Mouse (Mus musculus) heart, embryonic 11.5 days (tissue): ENCODE measurements around the gene Pdzd2. TPM values are rescaled to one million over a fixed set of nuclear protein-coding genes. Genes with fewer than 3 reads are reported as not detected.

ENCODE experiments used
- ATAC-seq: fragments of 200-750 bp; cut with Nextera tagmentation; replicated peaks from 2 replicates; pipeline ENCODE4 v1.8.0; 2017; ENCODE audit warnings: moderate library complexity; ENCODE audit not compliant: insufficient number of reproducible peaks, low FRiP score, low TSS enrichment
- H3K27ac ChIP-seq: fragments of 300-500 bp; sonication (generic); 2 replicates; pipeline ENCODE4 v1.5.1; 2014; ENCODE audit warnings: mild to moderate bottlenecking, low read depth, low read length
- H3K27me3 ChIP-seq: fragments of 300-500 bp; sonication (generic); 2 replicates; pipeline ENCODE4 v1.6.1; 2014; ENCODE audit warnings: mild to moderate bottlenecking, low read length, mixed read lengths; ENCODE audit not compliant: control insufficient read depth, insufficient read depth
- H3K36me3 ChIP-seq: fragments of 300-500 bp; sonication (generic); 2 replicates; pipeline ENCODE4 v1.6.1; 2014; ENCODE audit warnings: mild to moderate bottlenecking, low read length, moderate library complexity, mixed read lengths; ENCODE audit not compliant: control insufficient read depth, insufficient read depth
- H3K4me1 ChIP-seq: fragments of 300-500 bp; sonication (generic); 2 replicates; pipeline ENCODE4 v1.6.1; 2014; ENCODE audit warnings: low read length; ENCODE audit not compliant: control insufficient read depth, insufficient read depth
- H3K4me2 ChIP-seq: fragments of 300-500 bp; sonication (generic); 2 replicates; pipeline ENCODE4 v1.6.1; 2014; ENCODE audit warnings: mild to moderate bottlenecking, moderate library complexity
- H3K4me3 ChIP-seq: fragments of 300-500 bp; sonication (generic); 2 replicates; pipeline ENCODE4 v1.5.1; 2014; ENCODE audit warnings: low read depth, low read length
- H3K9ac ChIP-seq: fragments of 300-500 bp; sonication (generic); 2 replicates; pipeline ENCODE4 v1.6.1; 2014; ENCODE audit warnings: mild to moderate bottlenecking, low read depth, low read length, moderate library complexity
- H3K9me3 ChIP-seq: fragments of 300-500 bp; sonication (generic); replicated peaks from 2 replicates; pipeline ENCODE4 v1.6.1; 2016; ENCODE audit warnings: low read length; ENCODE audit not compliant: control insufficient read depth
- WGBS: fragments of 180-500 bp; shearing (Covaris S2); extraction: QIAGEN DNeasy Blood & Tissue Kit; methylation state at CpG from one replicate; pipeline ENCODE4 v1.1.7; 2014; ENCODE audit not compliant: insufficient replicate concordance; 5-methylcytosine and 5-hydroxymethylcytosine counted together
- polyA plus RNA-seq: library from polyadenylated mRNA; unstranded; fragments of >200 nt; fragmentation: Nextera tagmentation; extraction: Ambion mirVana; gene quantifications from 2 replicates; pipeline ENCODE4 v1.2.1, GENCODE M21; 2014

Pdzd2 gene
- polyA plus RNA-seq, 1 experiment from 2014 or later, result 12.5 TPM

DNA sequence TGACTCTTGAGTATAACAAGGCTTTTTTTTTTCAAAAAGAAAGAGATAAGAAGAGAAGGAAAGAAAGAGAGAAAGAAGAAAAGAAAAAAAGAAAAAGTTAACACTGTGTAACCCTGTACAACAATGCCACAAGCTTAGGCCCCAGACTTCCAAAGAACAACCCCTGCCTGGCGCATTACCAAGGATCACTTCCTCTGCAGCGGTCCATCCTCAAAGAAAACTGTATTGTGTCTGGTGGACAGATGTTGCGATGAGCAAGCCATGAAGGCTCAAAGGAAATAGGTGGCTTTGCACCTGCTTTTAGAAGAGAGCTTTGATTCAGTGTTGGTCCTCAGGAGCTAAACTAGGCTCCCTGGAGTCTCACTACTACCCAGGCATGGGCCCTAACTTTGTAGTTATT, 89.5 kb downstream of the Pdzd2 start:
- Histone ChIP-seq H3K9ac (no peak overlapping the region), H3K9me3 (no peaks in the 10 kb centered on the region), H3K4me3 (no peak overlapping the region), H3K4me1 (no peaks in the 10 kb centered on the region; the same call in 1 of the 2 replicates), H3K36me3 (no peaks in the 10 kb centered on the region), H3K27ac (no peak overlapping the region), H3K27me3 (no peaks in the 10 kb centered on the region), H3K4me2 (no peak overlapping the region)
- ATAC-seq, result no peak
- WGBS, result 93% methylated on average over 3 of the region's 3 CpGs

DNA sequence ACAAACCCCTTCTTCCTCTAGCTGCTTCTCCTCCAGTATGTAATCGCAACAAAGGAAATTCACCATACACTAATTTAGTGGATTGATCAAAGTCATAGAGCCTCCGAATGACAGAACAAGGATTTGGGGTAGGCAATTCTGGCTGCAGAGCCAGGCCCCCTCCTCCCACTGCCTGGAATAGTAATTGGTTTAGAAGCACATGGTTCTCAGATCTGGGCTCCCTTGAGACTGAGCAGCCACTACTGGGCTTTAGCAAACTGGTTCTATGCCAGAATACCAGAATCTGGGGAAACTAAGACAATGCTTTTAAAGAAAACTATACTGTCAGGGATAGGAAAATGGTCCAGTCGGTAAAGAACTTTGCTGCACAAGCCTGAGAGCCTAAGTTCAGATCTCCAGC, 90.0 kb downstream of the Pdzd2 start:
- Histone ChIP-seq H3K36me3 (no peaks in the 10 kb centered on the region), H3K27ac (no peak overlapping the region), H3K9me3 (no peaks in the 10 kb centered on the region), H3K9ac (no peak overlapping the region), H3K4me2 (no peak overlapping the region), H3K4me3 (no peak overlapping the region), H3K4me1 (no peaks in the 10 kb centered on the region; the same call in 1 of the 2 replicates), H3K27me3 (no peaks in the 10 kb centered on the region)
- 84% methylated on average over 3 of the region's 3 CpGs for WGBS
- no peak for ATAC-seq

DNA sequence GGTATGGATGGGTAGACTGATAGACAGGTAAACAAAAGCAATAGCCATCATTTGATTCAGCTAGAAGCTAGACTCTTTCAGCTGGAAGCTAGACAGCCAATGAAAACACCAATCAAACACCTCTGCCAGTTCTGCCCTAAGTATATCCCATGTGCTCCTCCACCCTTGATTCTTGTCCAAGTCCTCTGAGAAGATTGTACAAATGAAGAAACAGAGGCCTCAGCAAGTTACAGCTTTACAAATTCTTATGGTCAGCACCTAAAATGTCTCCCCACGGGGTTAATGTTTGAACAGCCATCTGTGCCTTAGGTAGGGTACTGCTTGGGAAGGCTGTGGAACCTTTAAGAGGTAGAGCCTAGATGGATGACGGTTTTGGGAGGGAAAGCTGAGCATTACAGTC, 90.6 kb downstream of the Pdzd2 start:
- no peak overlapping the region for H3K27ac ChIP-seq
- H3K4me3 ChIP-seq, result no peak overlapping the region
- H3K9me3 ChIP-seq, result no peaks in the 10 kb centered on the region
- no peak overlapping the region for H3K4me2 ChIP-seq
- ATAC-seq, result no peak
- H3K4me1 ChIP-seq, result no peaks in the 10 kb centered on the region; the same call in 1 of the 2 replicates
- no peak overlapping the region for H3K9ac ChIP-seq
- no peaks in the 10 kb centered on the region for H3K36me3 ChIP-seq
- H3K27me3 ChIP-seq, result no peaks in the 10 kb centered on the region
- 68% methylated on average over 2 of the region's 2 CpGs for WGBS

DNA sequence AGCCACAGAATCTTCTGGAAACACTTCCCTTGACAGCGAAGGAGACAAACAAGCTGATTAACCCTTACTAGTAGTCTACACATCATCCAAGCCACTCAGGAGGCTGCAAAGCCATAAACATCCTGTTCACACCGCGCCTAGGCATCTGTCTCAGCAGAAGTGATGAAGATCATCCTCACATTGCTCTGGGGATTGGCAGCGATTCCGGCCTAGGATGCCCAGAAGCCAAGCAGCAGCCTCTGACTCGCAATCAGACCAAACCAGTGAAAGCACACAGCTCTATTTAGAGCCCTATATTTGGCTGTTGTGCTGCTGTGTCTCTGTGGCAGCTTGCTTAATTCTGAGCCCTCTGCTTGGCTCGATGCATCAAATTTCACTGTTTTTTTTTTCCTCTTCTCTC, 99.0 kb downstream of the Pdzd2 start:
- no peaks in the 10 kb centered on the region for H3K9me3 ChIP-seq
- H3K4me1 ChIP-seq, result peaks cover 8% of the 10 kb centered on the region
- no peak overlapping the region for H3K4me3 ChIP-seq
- no peak overlapping the region for H3K9ac ChIP-seq
- WGBS, result 81% methylated on average over 7 of the region's 7 CpGs
- no peaks in the 10 kb centered on the region for H3K36me3 ChIP-seq
- no peak overlapping the region for H3K4me2 ChIP-seq
- H3K27ac ChIP-seq, result no peak overlapping the region
- no peak for ATAC-seq
- no peaks in the 10 kb centered on the region for H3K27me3 ChIP-seq

DNA sequence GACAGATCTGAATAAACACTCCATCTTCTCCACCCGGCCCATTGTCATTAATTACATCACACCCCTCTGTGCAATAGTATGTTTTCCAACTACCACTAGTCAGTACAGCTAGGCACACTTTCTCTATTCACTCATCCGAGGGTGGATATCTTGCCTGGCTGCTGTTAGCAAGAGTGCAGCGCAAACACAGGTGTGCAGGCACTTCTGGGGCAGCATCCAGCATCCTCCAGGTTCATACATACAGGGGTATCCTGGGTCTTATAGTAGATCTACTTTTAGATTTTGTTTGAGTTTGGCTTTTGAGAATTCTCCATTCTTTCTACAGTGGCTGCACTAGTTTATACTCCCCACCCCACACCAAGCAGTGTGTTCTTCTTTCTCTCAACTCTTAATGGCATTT, 99.9 kb downstream of the Pdzd2 start:
- H3K9me3 ChIP-seq, result no peaks in the 10 kb centered on the region
- no peak overlapping the region for H3K9ac ChIP-seq
- peaks cover 8% of the 10 kb centered on the region for H3K4me1 ChIP-seq
- H3K27ac ChIP-seq, result no peak overlapping the region
- H3K4me3 ChIP-seq, result no peak overlapping the region
- no peaks in the 10 kb centered on the region for H3K36me3 ChIP-seq
- no peak for ATAC-seq
- H3K27me3 ChIP-seq, result no peaks in the 10 kb centered on the region
- no peak overlapping the region for H3K4me2 ChIP-seq
- WGBS, result 67% methylated on average over 3 of the region's 3 CpGs

DNA sequence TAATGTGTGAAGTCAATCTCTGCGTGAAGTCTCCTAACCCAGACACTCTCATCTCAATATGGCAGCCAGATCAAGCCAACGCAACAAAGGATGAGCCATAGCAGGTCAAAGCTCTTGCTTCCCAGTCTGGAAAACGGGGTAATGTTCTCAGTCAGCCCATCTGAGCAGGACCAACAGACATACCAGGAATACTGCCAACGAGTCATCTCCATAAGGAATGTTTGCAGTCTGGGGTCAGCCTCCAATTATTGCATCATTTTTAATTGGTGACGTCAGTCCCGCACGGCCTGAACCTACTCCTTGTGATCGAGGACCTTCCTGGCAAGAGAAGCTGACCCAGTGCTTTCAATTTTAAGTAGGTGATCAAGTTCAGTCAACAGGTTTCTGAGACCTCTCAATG, 100.5 kb downstream of the Pdzd2 start:
- H3K4me2 ChIP-seq, result no peak overlapping the region
- WGBS, result 85% methylated on average over 8 of the region's 8 CpGs
- H3K9me3 ChIP-seq, result no peaks in the 10 kb centered on the region
- ATAC-seq, result no peak
- no peak overlapping the region for H3K9ac ChIP-seq
- H3K27ac ChIP-seq, result no peak overlapping the region
- H3K4me3 ChIP-seq, result no peak overlapping the region
- peaks cover 8% of the 10 kb centered on the region for H3K4me1 ChIP-seq
- H3K36me3 ChIP-seq, result no peaks in the 10 kb centered on the region
- no peaks in the 10 kb centered on the region for H3K27me3 ChIP-seq

DNA sequence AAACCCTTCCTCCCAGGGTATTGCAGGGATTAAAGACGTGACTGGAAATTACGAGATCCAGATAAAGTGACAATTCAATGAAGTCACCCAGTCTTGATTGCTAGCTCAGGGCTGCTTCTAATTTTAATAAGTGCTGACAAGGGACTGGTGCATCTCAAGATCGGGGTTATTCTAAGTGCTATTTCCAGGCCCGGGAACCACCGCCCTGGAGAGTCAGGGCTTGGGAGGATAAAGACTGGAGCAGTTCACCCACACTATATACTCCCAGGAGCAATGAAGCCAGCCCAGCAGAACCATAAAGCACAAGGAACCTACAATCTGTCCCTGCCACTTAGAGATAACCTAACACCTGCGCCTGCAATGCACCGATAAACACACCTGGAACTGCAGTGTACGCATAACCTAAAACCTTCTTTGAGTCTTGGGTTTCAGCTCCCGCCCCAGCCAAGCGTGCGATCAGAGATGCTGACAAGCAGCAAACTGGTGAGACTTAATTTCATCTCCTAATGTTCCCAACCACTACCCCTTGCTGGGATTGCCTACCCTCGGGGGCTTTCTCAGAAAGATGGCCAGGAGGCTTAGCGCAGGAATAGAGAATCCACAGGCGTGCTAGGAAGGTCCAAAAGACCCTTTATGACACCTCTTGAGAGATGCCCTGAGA, 101.2 kb downstream of the Pdzd2 start:
- Histone ChIP-seq H3K4me1 (peaks cover 8% of the 10 kb centered on the region), H3K4me2 (no peak overlapping the region)

DNA sequence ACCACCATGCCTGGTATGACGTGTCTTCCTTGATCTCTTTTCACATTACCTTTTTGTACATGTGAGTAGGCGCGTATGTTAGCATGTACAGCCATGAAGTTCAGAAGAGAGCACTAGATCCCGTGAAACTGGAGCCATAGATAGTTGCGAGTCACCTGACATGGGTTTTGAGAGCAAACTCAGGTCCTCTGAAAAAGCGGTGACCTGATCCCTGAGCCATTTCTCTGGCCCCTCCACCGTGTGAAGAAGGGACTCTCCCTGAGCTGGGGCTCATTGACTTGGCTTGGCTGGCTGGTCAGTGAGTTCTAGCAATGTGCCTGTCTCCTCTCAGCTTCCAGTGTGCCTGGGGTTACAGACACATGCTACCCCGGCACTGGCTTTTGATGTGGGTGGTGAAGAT, 102.2 kb downstream of the Pdzd2 start:
- Histone ChIP-seq H3K27ac (no peak overlapping the region), H3K4me2 (no peak overlapping the region)
- WGBS, result 87% methylated on average over 8 of the region's 8 CpGs

More for the DNA sequence above, 101.2 kb downstream of the Pdzd2 start:
- Histone ChIP-seq H3K4me3 (no peak overlapping the region), H3K27ac (no peak overlapping the region), H3K9me3 (no peaks in the 10 kb centered on the region), H3K27me3 (no peaks in the 10 kb centered on the region), H3K36me3 (no peaks in the 10 kb centered on the region), H3K9ac (no peak overlapping the region)
- WGBS, result 68% methylated on average over 14 of the region's 14 CpGs
- ATAC-seq, result no peak

DNA sequence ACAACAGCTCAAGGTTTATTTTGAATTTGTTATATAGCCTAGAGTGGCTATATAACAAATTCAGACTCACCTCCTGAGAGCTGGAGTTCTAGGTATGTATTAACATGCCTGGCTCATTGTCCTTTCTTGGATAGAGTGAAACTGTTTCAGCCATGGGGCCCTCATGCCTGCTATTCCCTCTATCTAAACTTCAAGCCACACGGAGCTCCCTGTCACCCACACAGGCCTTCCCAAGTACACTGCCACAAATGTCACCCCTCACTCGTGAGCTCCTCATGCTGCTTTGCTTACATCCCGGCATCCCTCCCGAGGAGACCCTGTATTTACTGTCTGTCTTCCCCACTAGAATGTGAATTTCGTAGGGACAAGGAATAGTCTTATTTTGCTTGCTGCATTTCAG, 103.3 kb downstream of the Pdzd2 start:
- H3K4me1 ChIP-seq, result peaks cover 17% of the 10 kb centered on the region
- ATAC-seq, result no peak
- WGBS, result 60% methylated on average over 5 of the region's 5 CpGs

More for the DNA sequence above, 102.2 kb downstream of the Pdzd2 start:
- ATAC-seq, result no peak
- Histone ChIP-seq H3K36me3 (no peaks in the 10 kb centered on the region), H3K4me3 (no peak overlapping the region), H3K27me3 (no peaks in the 10 kb centered on the region), H3K9ac (no peak overlapping the region), H3K9me3 (no peaks in the 10 kb centered on the region), H3K4me1 (peaks cover 11% of the 10 kb centered on the region)

More for the DNA sequence above, 103.3 kb downstream of the Pdzd2 start:
- no peak overlapping the region for H3K9ac ChIP-seq
- H3K4me2 ChIP-seq, result no peak overlapping the region
- H3K27me3 ChIP-seq, result no peaks in the 10 kb centered on the region
- H3K27ac ChIP-seq, result no peak overlapping the region
- H3K9me3 ChIP-seq, result no peaks in the 10 kb centered on the region
- H3K4me3 ChIP-seq, result no peak overlapping the region
- H3K36me3 ChIP-seq, result no peaks in the 10 kb centered on the region
